Mouse (Mus musculus): Measurements from ENCODE around the gene 1700061G19Rik. TPM values are rescaled to one million over a fixed set of nuclear protein-coding genes. Genes with fewer than 3 reads are reported as not detected.
A peak's percentile ranks its signal among the peaks of the same experiment; 100 is the strongest.

Gene 1700061G19Rik
- polyA plus RNA-seq (2012; fragmentation: generic; extraction: Trizol): 0.01 TPM

GRCm38 (mm10) chr17:56874936-56875651 lies at the start of gene 1700061G19Rik:
Gene 1700061G19Rik, plus strand, starts transcription at chr17:56875477.
- Histone ChIP-seq H3K36me3 (ENCODE audit: control insufficient read depth, insufficient read depth) (no peaks in the 10 kb centered on the region), H3K4me2 (ENCODE audit: low read depth) (no peak within 1 kb of the TSS), H3ac (ENCODE audit: control insufficient read depth, insufficient read length) (no peak within 1 kb of the TSS), H3K4me3 (no peak within 1 kb of the TSS), H3K27me3 (ENCODE audit: control insufficient read depth, insufficient read depth, insufficient read length) (no peaks in the 10 kb centered on the region), H3K79me2 (ENCODE audit: control insufficient read depth, insufficient read depth) (no peaks in the 10 kb centered on the region)
- TF ChIP-seq MYOD1 (IDR thresholded peaks at IDR 0.05; ENCODE audit: control insufficient read depth in 1 of 3, insufficient read length in 2 of 3, low read depth in 2 of 3): no peak
- TF ChIP-seq CEBPB (IDR thresholded peaks at IDR 0.05; ENCODE audit: insufficient read depth, poor library complexity, severe bottlenecking): no peak
- TF ChIP-seq MAX (IDR thresholded peaks at IDR 0.05; ENCODE audit: low read depth): no peak
- no peak for TF ChIP-seq E2F4 (IDR thresholded peaks at IDR 0.05; ENCODE audit: insufficient read depth)
- TF ChIP-seq REST (IDR thresholded peaks at IDR 0.05; ENCODE audit: insufficient read depth, insufficient read length): no peak
- TF ChIP-seq TCF3 (IDR thresholded peaks at IDR 0.05; ENCODE audit: insufficient read length, low read depth): no peak
- TF ChIP-seq USF1 (IDR thresholded peaks at IDR 0.05; ENCODE audit: low read depth): no peak
- TF ChIP-seq SRF (IDR thresholded peaks at IDR 0.05; ENCODE audit: control insufficient read depth, insufficient read length, low read depth): no peak
- no peak for TF ChIP-seq TCF12 (IDR thresholded peaks at IDR 0.05; ENCODE audit: insufficient read depth, poor library complexity, severe bottlenecking)
- no peak for TF ChIP-seq MYOG (IDR thresholded peaks at IDR 0.05; ENCODE audit: control insufficient read depth in 1 of 3, insufficient read depth in 1 of 3, insufficient read length in 2 of 3, low read depth in 2 of 3)
- no peak for TF ChIP-seq POLR2A (IDR thresholded peaks at IDR 0.05; ENCODE audit: insufficient read length, low read depth)
- no peak for TF ChIP-seq POLR2AphosphoS2 (IDR thresholded peaks at IDR 0.05; ENCODE audit: insufficient read length, low read depth)

GRCm38 (mm10) chr17:56826718-56827117 lies 48.6 kb upstream of the 1700061G19Rik start:
- H3K79me2 ChIP-seq (ENCODE audit: control insufficient read depth, insufficient read depth): no peaks in the 10 kb centered on the region
- no peak overlapping the region for H3K4me2 ChIP-seq (ENCODE audit: low read depth)
- no peaks in the 10 kb centered on the region for H3K36me3 ChIP-seq (ENCODE audit: control insufficient read depth, insufficient read depth)
- H3K4me3 ChIP-seq: no peak overlapping the region
- no peak for TF ChIP-seq CEBPB (IDR thresholded peaks at IDR 0.05; ENCODE audit: insufficient read depth, poor library complexity, severe bottlenecking)
- H3K27me3 ChIP-seq (ENCODE audit: control insufficient read depth, insufficient read depth, insufficient read length): no peaks in the 10 kb centered on the region
- H3ac ChIP-seq (ENCODE audit: control insufficient read depth, insufficient read length): no peak overlapping the region

- no peaks in the 10 kb centered on the region for H3K79me2 ChIP-seq (ENCODE audit: control insufficient read depth, insufficient read depth)
- H3ac ChIP-seq (ENCODE audit: control insufficient read depth, insufficient read length): no peak overlapping the region
- no peaks in the 10 kb centered on the region for H3K36me3 ChIP-seq (ENCODE audit: control insufficient read depth, insufficient read depth)
- no peak overlapping the region for H3K4me2 ChIP-seq (ENCODE audit: low read depth)
- no peak overlapping the region for H3K4me3 ChIP-seq
- no peaks in the 10 kb centered on the region for H3K27me3 ChIP-seq (ENCODE audit: control insufficient read depth, insufficient read depth, insufficient read length)
- no peak for TF ChIP-seq POLR2AphosphoS2 (IDR thresholded peaks at IDR 0.05; ENCODE audit: insufficient read length, low read depth)
- no peak for TF ChIP-seq TCF12 (IDR thresholded peaks at IDR 0.05; ENCODE audit: insufficient read depth, poor library complexity, severe bottlenecking)
- TF ChIP-seq REST (IDR thresholded peaks at IDR 0.05; ENCODE audit: insufficient read depth, insufficient read length): no peak
- TF ChIP-seq TCF3 (IDR thresholded peaks at IDR 0.05; ENCODE audit: insufficient read length, low read depth): no peak
- TF ChIP-seq USF1 (IDR thresholded peaks at IDR 0.05; ENCODE audit: low read depth): no peak
- TF ChIP-seq MYOG (IDR thresholded peaks at IDR 0.05; ENCODE audit: control insufficient read depth in 1 of 3, insufficient read depth in 1 of 3, insufficient read length in 2 of 3, low read depth in 2 of 3): no peak
- no peak for TF ChIP-seq MAX (IDR thresholded peaks at IDR 0.05; ENCODE audit: low read depth)
- TF ChIP-seq MYOD1 (IDR thresholded peaks at IDR 0.05; ENCODE audit: control insufficient read depth in 1 of 3, insufficient read length in 2 of 3, low read depth in 2 of 3): no peak
- no peak for TF ChIP-seq POLR2A (IDR thresholded peaks at IDR 0.05; ENCODE audit: insufficient read length, low read depth)
Measured at GRCm38 (mm10) chr17:56829171-56829570, 46.1 kb upstream of the 1700061G19Rik start.

GRCm38 (mm10) chr17:56829795-56830194 lies 45.5 kb upstream of the 1700061G19Rik start:
- TF ChIP-seq POLR2AphosphoS2 (IDR thresholded peaks at IDR 0.05; ENCODE audit: insufficient read length, low read depth) (no peak), TCF12 (IDR thresholded peaks at IDR 0.05; ENCODE audit: insufficient read depth, poor library complexity, severe bottlenecking) (no peak)
- Histone ChIP-seq H3ac (ENCODE audit: control insufficient read depth, insufficient read length) (no peak overlapping the region), H3K79me2 (ENCODE audit: control insufficient read depth, insufficient read depth) (no peaks in the 10 kb centered on the region), H3K36me3 (ENCODE audit: control insufficient read depth, insufficient read depth) (no peaks in the 10 kb centered on the region), H3K4me2 (ENCODE audit: low read depth) (peak overlapping the region; percentile 93), H3K27me3 (ENCODE audit: control insufficient read depth, insufficient read depth, insufficient read length) (no peaks in the 10 kb centered on the region), H3K4me3 (peak overlapping the region; percentile 25)

- H3K4me3 ChIP-seq: peak within 1 kb of the TSS; percentile 25
- H3K79me2 ChIP-seq (ENCODE audit: control insufficient read depth, insufficient read depth): no peaks in the 10 kb centered on the region
- H3K4me2 ChIP-seq (ENCODE audit: low read depth): peak within 1 kb of the TSS; percentile 93
- H3ac ChIP-seq (ENCODE audit: control insufficient read depth, insufficient read length): peak within 1 kb of the TSS; percentile 49
- H3K27me3 ChIP-seq (ENCODE audit: control insufficient read depth, insufficient read depth, insufficient read length): no peaks in the 10 kb centered on the region
- no peak for TF ChIP-seq TCF12 (IDR thresholded peaks at IDR 0.05; ENCODE audit: insufficient read depth, poor library complexity, severe bottlenecking)
- TF ChIP-seq REST (IDR thresholded peaks at IDR 0.05; ENCODE audit: insufficient read depth, insufficient read length): no peak
- H3K36me3 ChIP-seq (ENCODE audit: control insufficient read depth, insufficient read depth): no peaks in the 10 kb centered on the region
Measured at GRCm38 (mm10) chr17:56830411-56831110, 44.7 kb upstream of the 1700061G19Rik start, which contains the start of gene Rfx2. Gene Rfx2, minus strand, starts transcription at chr17:56831013.
